Mouse (Mus musculus): ENCODE data around the gene Ndufa6.
"Not testable (repeated sequence)": the region's sequence is repeated elsewhere in the genome, so short reads cannot be mapped to it uniquely, and the experiment has no call there.

Gene Ndufa6

GRCm38 (mm10) chr15:82354126-82354945 is at the start of gene Ndufa6:
Gene Ndufa6, minus strand, starts transcription at chr15:82354322.
- in situ Hi-C loops (cut with MseI, MboI): no loop called here

- in situ Hi-C loops (cut with MseI, MboI): no loop called here
Observed at GRCm38 (mm10) chr15:82403606-82404005, 49.5 kb upstream of the Ndufa6 start.

- in situ Hi-C loops (cut with MseI, MboI): no loop called here
Observed at GRCm38 (mm10) chr15:82402741-82403140, 48.6 kb upstream of the Ndufa6 start.

GRCm38 (mm10) chr15:82402106-82402505 is 48.0 kb upstream of the Ndufa6 start:
- in situ Hi-C loops (cut with MseI, MboI): no loop called here

DNA sequence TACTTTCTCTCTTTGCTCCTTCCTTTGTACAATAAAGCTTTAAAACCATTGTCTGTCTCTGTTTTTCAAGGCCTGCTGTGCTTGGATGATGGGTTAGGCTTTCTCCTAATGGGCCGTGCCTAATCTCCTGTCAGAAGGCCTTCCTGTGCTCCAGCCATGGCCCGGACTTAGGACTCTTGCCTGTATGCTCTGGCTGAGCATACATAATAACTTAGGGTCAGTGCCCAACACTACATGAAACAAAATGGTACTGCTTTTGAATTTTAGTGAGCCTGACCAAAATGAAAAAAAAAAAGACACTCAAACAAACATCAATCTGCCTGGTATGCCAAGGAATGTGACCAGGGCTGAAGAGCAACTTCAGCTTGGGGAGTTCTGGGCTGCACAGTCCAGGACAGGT is 47.4 kb upstream of the Ndufa6 start:
- in situ Hi-C loops (cut with MseI, MboI): no loop called here

- in situ Hi-C loops (cut with MseI, MboI): loop anchor here (5.0 kb wide), 1 partner anchor 51 kb away; no protein-coding TSS in a partner anchor
Observed at GRCm38 (mm10) chr15:82395955-82396354, 41.8 kb upstream of the Ndufa6 start.

- in situ Hi-C loops (cut with MseI, MboI): not testable (repeated sequence)
Observed at GRCm38 (mm10) chr15:82393922-82394321, 39.8 kb upstream of the Ndufa6 start, which contains the start of gene Cyp2d11. Gene Cyp2d11, minus strand, starts transcription at chr15:82394022.

DNA sequence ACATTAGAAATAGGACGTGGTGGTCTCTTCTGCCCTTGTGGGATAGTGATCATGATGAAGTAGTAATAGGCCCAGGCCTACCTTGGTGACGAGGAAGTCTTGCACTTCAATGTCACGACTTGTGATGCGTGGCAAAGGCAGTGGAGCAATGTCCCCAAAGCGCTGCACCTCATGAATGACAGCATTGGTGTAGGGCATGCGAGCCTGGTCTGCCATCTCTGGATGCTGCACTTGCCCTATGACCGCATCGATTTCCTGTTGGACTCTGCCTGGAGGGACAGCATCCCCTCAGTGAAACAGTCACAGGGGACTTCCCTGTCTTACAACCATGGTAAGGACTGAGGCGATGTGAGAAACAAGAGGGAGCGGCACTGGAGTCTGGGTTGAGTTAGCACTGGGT is 35.8 kb upstream of the Ndufa6 start:
- in situ Hi-C loops (cut with MseI, MboI): not testable (repeated sequence)

DNA sequence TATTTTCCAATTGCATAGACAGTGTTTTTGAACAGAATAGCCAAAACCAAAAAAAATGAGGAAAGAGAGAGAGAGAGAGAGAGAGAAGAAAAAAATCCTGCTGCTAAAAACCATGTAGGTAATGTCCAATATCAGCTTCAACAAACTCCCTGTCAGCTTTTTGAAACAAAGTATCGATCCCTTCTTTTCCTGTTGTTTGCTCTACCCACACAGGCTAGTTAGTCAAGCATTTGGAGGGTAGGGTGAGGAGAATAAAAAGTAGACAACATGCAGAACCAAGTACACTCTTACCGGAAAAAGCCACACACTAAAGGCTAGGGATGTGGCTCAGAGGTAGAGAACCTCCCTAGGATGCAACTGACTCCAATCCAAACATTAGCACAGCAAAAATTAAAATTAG is 31.6 kb upstream of the Ndufa6 start:
- in situ Hi-C loops (cut with MseI, MboI): no loop called here

DNA sequence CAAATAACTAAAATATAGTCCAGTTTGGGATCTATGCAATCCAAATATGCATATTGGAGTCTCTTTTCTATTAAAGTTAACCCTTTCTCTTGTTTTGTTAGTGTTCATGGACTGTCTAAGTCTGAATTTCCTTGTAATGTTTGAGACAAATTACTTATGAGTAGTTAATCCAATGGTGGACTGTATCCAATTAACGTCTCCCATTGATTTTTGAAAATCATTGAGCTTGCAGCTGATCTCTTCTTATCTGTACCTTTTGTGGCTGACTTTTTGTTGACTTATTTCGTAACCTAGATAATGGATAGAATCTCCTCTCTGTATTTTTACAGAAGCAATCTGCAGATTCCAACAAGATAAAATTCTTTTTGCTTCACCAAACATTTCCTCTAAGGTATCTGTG is 28.3 kb upstream of the Ndufa6 start:
- in situ Hi-C loops (cut with MseI, MboI): no loop called here

- in situ Hi-C loops (cut with MseI, MboI): no loop called here
Observed at GRCm38 (mm10) chr15:82380714-82381062, 26.6 kb upstream of the Ndufa6 start.

GRCm38 (mm10) chr15:82379871-82380713 is 26.0 kb upstream of the Ndufa6 start, which contains the start of gene Cyp2d22:
Gene Cyp2d22, minus strand, starts transcription at chr15:82380260.
- in situ Hi-C loops (cut with MseI, MboI): no loop called here

GRCm38 (mm10) chr15:82379511-82379870 is 25.4 kb upstream of the Ndufa6 start:
- in situ Hi-C loops (cut with MseI, MboI): no loop called here

DNA sequence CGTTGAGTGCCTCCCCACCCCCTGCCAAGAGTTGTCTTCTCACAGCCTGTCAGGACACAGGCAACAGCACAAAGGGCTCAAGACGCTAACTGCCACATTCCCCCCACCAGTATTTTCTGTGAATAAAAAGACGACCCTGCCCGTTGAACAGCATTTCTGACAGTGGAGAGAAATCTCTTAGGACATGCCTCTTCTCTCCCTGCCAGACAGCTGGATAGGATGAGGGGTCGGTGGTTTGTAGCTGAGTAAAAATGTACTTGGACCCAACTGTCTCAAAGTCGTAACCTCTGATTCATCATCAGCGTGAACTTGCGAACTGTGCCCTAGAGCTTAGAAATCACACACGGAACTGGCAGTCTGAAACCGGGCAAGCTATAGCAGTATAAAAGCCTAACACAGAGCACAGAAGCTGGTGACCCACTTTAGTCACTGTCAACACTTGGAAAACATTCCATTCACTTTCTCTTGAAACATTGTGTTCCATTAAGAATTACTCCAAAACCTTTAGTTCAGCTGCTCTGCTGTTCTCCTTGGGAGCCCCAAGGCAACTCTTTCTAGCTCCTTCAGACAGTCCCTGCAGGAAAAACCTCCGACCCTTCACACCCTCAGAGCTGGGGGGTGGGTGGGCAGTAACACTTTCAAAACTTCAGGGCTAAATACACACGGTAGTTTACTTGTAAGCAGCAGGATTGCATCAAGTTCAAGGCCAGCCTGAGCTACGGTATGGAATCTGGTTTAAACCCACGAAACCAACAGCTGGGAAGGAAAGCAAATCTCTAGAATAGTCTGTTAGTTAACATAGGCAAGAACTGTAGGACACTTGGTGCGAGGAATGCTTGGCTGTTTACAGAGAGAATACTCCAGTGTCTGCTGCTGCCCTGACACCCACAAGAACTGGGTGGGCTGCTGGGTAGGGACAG is 24.4 kb upstream of the Ndufa6 start:
- in situ Hi-C loops (cut with MseI, MboI): no loop called here

DNA sequence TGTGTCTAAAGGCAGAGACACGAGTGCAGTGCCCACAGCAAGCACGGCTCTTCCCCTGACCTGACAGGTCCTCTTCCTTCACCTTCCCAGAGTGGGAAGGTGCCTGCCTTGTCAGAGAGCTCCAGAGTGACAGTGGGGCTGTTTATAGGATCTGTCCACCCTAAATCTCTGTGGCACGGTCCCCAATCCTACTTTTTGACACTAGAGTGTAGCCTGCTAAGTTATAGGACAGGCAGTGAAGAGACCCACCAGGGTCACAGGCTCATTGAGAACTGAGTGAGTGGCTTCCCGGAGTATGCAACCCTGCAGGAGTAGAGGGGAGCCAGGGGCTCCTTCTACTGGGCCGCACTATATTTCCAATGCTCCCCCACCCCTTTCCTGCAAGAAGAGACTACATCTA is 23.6 kb upstream of the Ndufa6 start:
- in situ Hi-C loops (cut with MseI, MboI): no loop called here

DNA sequence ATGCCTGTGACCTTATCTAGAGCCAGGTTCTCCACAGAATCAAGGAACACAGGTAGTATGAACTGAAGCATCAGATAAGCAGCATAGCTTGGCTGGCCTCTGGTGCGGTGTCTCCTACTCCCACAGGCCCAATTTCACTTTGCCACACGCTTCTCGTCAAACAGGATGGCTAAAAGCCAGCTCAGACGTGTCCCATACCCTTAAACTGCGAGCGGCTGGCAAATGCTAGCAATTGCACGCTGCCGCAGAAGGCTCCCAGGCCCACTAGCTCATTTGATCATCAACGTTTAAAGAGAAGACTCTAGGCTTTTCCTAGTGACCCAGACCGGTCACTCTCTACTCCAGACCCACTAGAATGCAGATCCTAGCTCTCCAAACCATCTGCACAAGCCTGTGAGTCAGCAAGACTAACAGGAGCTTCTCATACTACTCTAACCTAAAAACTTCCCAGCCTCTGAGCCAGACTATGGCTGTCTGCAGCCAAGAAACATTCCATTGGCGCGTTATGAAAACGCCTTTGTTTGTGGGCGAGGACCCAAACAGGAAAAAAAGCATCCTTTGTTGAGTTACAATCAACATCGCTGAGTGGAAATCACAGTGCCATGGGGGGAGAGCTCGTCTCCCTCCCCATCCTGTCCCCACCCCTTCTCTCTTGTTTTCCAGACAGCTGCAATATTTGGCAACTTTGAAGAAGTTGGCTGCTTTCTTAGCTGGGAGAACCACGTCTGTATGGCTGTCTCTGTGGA is 22.4 kb upstream of the Ndufa6 start:
- in situ Hi-C loops (cut with MseI, MboI): no loop called here

- in situ Hi-C loops (cut with MseI, MboI): no loop called here
Observed at GRCm38 (mm10) chr15:82375855-82376254, 21.7 kb upstream of the Ndufa6 start.

DNA sequence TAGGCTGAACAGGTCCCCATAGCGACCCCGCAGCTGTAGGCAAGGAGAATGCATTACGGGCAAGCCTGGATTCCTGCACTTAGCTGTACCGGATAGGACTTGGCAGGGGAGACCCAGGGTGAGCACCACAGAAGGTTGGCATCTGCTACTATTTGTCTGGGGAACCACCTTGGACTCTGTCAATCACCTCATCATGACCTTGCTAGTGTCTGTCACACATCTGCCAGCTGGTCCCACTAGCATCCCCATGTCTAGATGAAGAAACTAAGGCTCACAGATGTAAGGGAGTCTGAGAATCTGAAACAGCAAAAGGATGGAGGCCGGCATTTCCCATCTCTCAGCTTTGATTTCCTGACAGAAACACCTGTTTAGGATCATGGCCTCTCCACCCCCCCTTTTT is 20.3 kb upstream of the Ndufa6 start:
- in situ Hi-C loops (cut with MseI, MboI): no loop called here

- in situ Hi-C loops (cut with MseI, MboI): no loop called here
Observed at GRCm38 (mm10) chr15:82372991-82373390, 18.9 kb upstream of the Ndufa6 start.

DNA sequence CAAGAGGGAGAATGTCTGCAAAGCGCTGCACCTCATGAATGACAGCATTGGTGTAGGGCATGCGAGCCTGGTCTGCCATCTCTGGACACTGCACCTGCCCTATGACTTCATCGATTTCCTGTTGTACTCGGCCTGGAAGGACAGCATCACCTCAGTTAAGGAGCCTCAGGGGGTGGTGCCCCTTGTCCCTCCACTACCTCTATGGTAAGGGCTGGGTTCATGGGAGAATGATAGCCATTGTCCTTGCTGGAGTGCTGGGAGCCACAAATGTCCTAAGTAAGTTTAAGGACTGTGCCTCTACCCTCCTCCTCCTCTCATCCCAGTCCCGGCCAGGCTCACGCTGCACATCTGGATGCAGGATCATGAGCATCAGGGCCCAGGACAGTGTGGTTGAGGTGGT is 18.3 kb upstream of the Ndufa6 start:
- in situ Hi-C loops (cut with MseI, MboI): no loop called here

DNA sequence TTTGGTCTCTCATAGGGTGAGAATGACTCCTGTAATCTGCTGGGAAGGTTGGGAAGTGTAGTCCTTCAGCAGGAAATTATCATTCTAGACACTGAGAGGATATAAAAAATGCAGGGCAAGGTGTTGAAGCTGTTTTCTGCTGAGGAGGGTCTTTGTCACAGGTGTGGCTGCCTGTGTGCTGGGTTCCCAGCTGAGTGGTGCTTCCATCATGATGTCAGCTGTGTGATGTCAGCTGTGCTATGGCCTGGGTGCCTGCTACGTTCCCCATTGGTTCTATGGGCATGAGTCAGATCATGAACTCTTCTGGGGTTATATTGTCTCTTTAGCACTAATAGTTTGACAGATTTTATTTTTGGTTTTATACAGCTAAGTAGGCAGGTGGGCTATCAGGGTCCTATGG is 14.7 kb upstream of the Ndufa6 start:
- in situ Hi-C loops (cut with MseI, MboI): no loop called here

Measured in mouse trophoblast stem cell (cell line).